Mouse (Mus musculus) liver, embryonic 11.5 days (tissue): ENCODE results near the gene Mmp14. TPM values are rescaled to one million over a fixed set of nuclear protein-coding genes. Genes with fewer than 3 reads are reported as not detected.
A peak's percentile ranks its signal among the peaks of the same experiment; 100 is the strongest.

Source experiments
- ATAC-seq: fragments of 200-750 bp; cut with Nextera tagmentation; replicated peaks from 2 replicates; pipeline ENCODE4 v1.8.0; 2017; ENCODE audit warnings: moderate number of reproducible peaks, mild to moderate bottlenecking, moderate TSS enrichment, moderate library complexity; ENCODE audit not compliant: low FRiP score
- DNase-seq: peaks from one replicate; pipeline ENCODE4 v3.0.0-alpha.2; 2017; ENCODE audit warnings: low spot score
- H3K27ac ChIP-seq: fragments of 300-500 bp; sonication (generic); 2 replicates; pipeline ENCODE4 v1.5.1; 2014; ENCODE audit warnings: mild to moderate bottlenecking, low read depth, low read length, control low read depth
- H3K27me3 ChIP-seq: fragments of 300-500 bp; sonication (generic); replicated peaks from 2 replicates; pipeline ENCODE4 v1.6.1; 2014; ENCODE audit warnings: low read length, mixed read lengths; ENCODE audit not compliant: control insufficient read depth, insufficient read depth
- H3K36me3 ChIP-seq: fragments of 300-500 bp; sonication (generic); 2 replicates; pipeline ENCODE4 v1.6.1; 2014; ENCODE audit warnings: mild to moderate bottlenecking, low read length, moderate library complexity, mixed read lengths; ENCODE audit not compliant: control insufficient read depth, insufficient read depth
- H3K4me1 ChIP-seq: fragments of 300-500 bp; sonication (generic); replicated peaks from 2 replicates; pipeline ENCODE4 v1.6.1; 2014; ENCODE audit warnings: low read length, mixed read lengths; ENCODE audit not compliant: control insufficient read depth, insufficient read depth
- H3K4me2 ChIP-seq: fragments of 300-500 bp; sonication (generic); 2 replicates; pipeline ENCODE4 v1.6.1; 2014; ENCODE audit warnings: mild to moderate bottlenecking, control low read depth, moderate library complexity
- H3K4me3 ChIP-seq: fragments of 300-500 bp; sonication (generic); 2 replicates; pipeline ENCODE4 v1.5.1; 2014; ENCODE audit warnings: low read depth, low read length, control low read depth
- H3K9ac ChIP-seq: fragments of 300-500 bp; sonication (generic); 2 replicates; pipeline ENCODE4 v1.6.1; 2014; ENCODE audit warnings: low read depth, low read length, control low read depth
- H3K9me3 ChIP-seq: fragments of 300-500 bp; sonication (generic); 2 replicates; pipeline ENCODE4 v1.6.1; 2016; ENCODE audit warnings: low read length, inconsistent platforms, mixed read lengths; ENCODE audit not compliant: control insufficient read depth
- WGBS: fragments of 180-500 bp; shearing (Covaris S2); extraction: QIAGEN DNeasy Blood & Tissue Kit; methylation state at CpG from one replicate; pipeline ENCODE4 v1.1.7; 2014; 5-methylcytosine and 5-hydroxymethylcytosine counted together
- polyA plus RNA-seq: library from polyadenylated mRNA; unstranded; fragments of >200 nt; fragmentation: Nextera tagmentation; extraction: Ambion mirVana; gene quantifications from 2 replicates; pipeline ENCODE4 v1.2.1, GENCODE M21; 2014

Mmp14 gene
- polyA plus RNA-seq, 1 experiment from 2014 or later: 57.6 TPM

GRCm38 (mm10) chr14:54471467-54471866 lies 40.1 kb downstream of the Mmp14 start:
- no peak overlapping the region for H3K4me3 ChIP-seq
- no peak overlapping the region for H3K27ac ChIP-seq
- no peak for ATAC-seq
- H3K9ac ChIP-seq: no peak overlapping the region
- peaks cover 7% of the 10 kb centered on the region for H3K4me1 ChIP-seq
- no peak overlapping the region for H3K4me2 ChIP-seq
- 75% methylated on average over 2 of the region's 2 CpGs for WGBS
- peaks cover 19% of the 10 kb centered on the region for H3K27me3 ChIP-seq
- H3K36me3 ChIP-seq: peaks cover 27% of the 10 kb centered on the region
- no peaks in the 10 kb centered on the region for H3K9me3 ChIP-seq
- DNase-seq: no peak

GRCm38 (mm10) chr14:54472671-54473070 lies 41.3 kb downstream of the Mmp14 start:
- no peak for ATAC-seq
- H3K4me3 ChIP-seq: no peak overlapping the region
- H3K27me3 ChIP-seq: peaks cover 30% of the 10 kb centered on the region
- H3K9me3 ChIP-seq: no peaks in the 10 kb centered on the region
- DNase-seq: no peak
- peaks cover 23% of the 10 kb centered on the region for H3K36me3 ChIP-seq
- H3K9ac ChIP-seq: no peak overlapping the region
- peaks cover 11% of the 10 kb centered on the region for H3K4me1 ChIP-seq
- WGBS: 75% methylated on average over 5 of the region's 5 CpGs
- H3K27ac ChIP-seq: no peak overlapping the region
- no peak overlapping the region for H3K4me2 ChIP-seq

GRCm38 (mm10) chr14:54474744-54475143 lies 43.3 kb downstream of the Mmp14 start:
- no peak overlapping the region for H3K4me2 ChIP-seq
- H3K9me3 ChIP-seq: no peaks in the 10 kb centered on the region
- DNase-seq: no peak
- WGBS: 78% methylated on average over 5 of the region's 5 CpGs
- H3K9ac ChIP-seq: no peak overlapping the region
- H3K4me3 ChIP-seq: no peak overlapping the region
- H3K4me1 ChIP-seq: peaks cover 11% of the 10 kb centered on the region
- H3K36me3 ChIP-seq: peaks cover 5% of the 10 kb centered on the region; the same call in 1 of the 2 replicates
- ATAC-seq: no peak
- peaks cover 51% of the 10 kb centered on the region for H3K27me3 ChIP-seq
- H3K27ac ChIP-seq: no peak overlapping the region

DNA sequence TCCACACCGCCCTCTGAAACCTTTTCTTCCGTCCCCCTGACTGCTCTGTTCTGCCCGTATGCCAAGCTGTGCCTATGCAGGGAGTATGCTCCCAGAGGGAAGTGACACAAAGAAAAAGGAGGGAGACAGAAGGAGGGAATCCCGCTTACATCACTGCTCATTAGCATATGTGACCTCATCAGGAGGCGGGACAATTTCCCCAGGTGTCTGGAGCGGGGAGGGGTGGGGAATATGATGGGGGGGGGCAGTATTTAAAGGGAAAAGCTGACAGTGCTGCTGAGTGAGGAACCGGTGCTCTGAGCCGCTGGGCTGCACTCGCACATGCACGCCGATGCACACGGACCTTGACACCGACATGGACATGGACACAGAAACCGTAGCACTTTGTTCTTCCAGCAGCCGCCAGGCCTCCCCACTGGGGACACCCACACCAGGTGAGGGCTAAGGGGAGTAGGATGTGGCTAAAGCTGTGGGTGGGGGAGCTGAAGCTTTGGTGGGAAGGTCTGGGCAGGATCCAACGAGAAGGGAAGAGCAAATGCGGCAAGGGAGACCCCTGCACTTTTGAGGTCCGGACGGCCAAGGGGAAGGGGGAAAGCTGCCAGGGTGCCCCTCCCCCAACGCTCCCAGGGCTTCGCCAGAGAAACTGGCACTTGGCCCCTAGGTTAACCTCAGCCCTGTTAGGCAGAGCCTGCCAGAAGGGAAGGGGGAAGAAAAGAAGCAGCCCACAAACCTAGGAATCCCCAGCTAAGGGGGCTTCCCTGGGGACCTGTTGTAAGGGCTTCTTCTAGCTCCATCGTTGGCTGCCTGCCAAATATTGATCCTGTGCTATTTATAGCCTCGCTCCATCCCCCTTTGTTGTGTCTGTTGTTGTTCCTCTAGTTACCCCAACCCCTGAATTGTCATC lies 44.8 kb downstream of the Mmp14 start, which contains the start of gene Rem2:
Gene Rem2 (plus strand): TSS at position 160 of the 904 bp plus-strand sequence.
- DNase-seq: peak; percentile 42
- no peaks in the 10 kb centered on the region for H3K9me3 ChIP-seq

GRCm38 (mm10) chr14:54477172-54477909 lies 45.9 kb downstream of the Mmp14 start:
- ATAC-seq (no peak), DNase-seq (no peak)
- no peak overlapping the region for H3K4me3 ChIP-seq
- H3K9ac ChIP-seq: no peak overlapping the region
- no peaks in the 10 kb centered on the region for H3K9me3 ChIP-seq
- H3K27me3 ChIP-seq: peaks cover 69% of the 10 kb centered on the region
- H3K27ac ChIP-seq: no peak overlapping the region
- WGBS: 69% methylated on average over 15 of the region's 15 CpGs
- H3K4me1 ChIP-seq: peaks cover 9% of the 10 kb centered on the region
- H3K4me2 ChIP-seq: 0 out of 2 replicates have a peak overlapping the region, but pooled peaks have one; percentile 75
- H3K36me3 ChIP-seq: no peaks in the 10 kb centered on the region

More for the DNA sequence above, 44.8 kb downstream of the Mmp14 start, which contains the start of gene Rem2:
- Histone ChIP-seq H3K4me2 (peak within 1 kb of the TSS; percentile 75), H3K27ac (no peak within 1 kb of the TSS), H3K9ac (peak within 1 kb of the TSS; percentile 53; the same call in 1 of the 2 replicates), H3K27me3 (peaks cover 65% of the 10 kb centered on the region), H3K4me1 (peaks cover 10% of the 10 kb centered on the region), H3K36me3 (no peaks in the 10 kb centered on the region), H3K4me3 (peak within 1 kb of the TSS; percentile 49)
- WGBS: 3% methylated on average over 23 of the region's 23 CpGs
- ATAC-seq: no peak

GRCm38 (mm10) chr14:54479451-54479920 lies 48.1 kb downstream of the Mmp14 start:
- no peaks in the 10 kb centered on the region for H3K9me3 ChIP-seq
- peak overlapping the region; percentile 43 for H3K4me3 ChIP-seq
- no peak overlapping the region for H3K27ac ChIP-seq
- no peak; the same call in 1 of the 2 replicates for ATAC-seq
- WGBS: 2% methylated on average over 40 of the region's 40 CpGs
- peak overlapping the region; percentile 73 for H3K4me2 ChIP-seq
- peaks cover 69% of the 10 kb centered on the region for H3K27me3 ChIP-seq
- H3K36me3 ChIP-seq: no peaks in the 10 kb centered on the region
- peaks cover 9% of the 10 kb centered on the region for H3K4me1 ChIP-seq
- no peak for DNase-seq
- H3K9ac ChIP-seq: no peak overlapping the region

GRCm38 (mm10) chr14:54480673-54481072 lies 49.3 kb downstream of the Mmp14 start:
- no peak for ATAC-seq
- Histone ChIP-seq H3K9ac (no peak overlapping the region), H3K27me3 (peaks cover 58% of the 10 kb centered on the region), H3K27ac (no peak overlapping the region), H3K4me1 (peaks cover 9% of the 10 kb centered on the region), H3K9me3 (no peaks in the 10 kb centered on the region), H3K4me3 (no peak overlapping the region), H3K4me2 (no peak overlapping the region), H3K36me3 (no peaks in the 10 kb centered on the region)
- DNase-seq: no peak
- WGBS: 70% methylated on average over 6 of the region's 6 CpGs

DNA sequence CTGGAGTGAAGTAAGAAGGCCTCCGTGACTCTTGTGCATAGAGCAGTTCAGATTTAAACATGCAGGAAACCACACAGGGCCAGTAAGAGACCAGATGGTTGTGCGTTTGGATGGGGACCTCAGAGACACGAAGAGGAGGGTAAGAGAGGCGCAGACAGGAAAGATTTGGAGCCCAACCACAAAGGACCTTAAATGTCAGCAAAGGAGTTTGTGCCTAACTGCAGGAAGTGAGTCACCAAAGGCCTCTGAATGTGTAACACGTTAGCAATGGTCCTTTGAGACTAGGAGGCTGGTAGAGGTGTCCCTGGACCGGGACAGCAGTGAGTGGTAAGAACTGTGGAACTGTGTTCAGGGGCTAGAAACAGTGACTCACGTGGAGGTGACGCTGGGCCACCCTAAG lies 50.0 kb downstream of the Mmp14 start:
- Histone ChIP-seq H3K4me2 (no peak overlapping the region), H3K27me3 (peaks cover 51% of the 10 kb centered on the region), H3K4me1 (peaks cover 4% of the 10 kb centered on the region), H3K4me3 (no peak overlapping the region), H3K36me3 (no peaks in the 10 kb centered on the region), H3K27ac (no peak overlapping the region), H3K9ac (no peak overlapping the region), H3K9me3 (no peaks in the 10 kb centered on the region)
- no peak for ATAC-seq
- 53% methylated on average over 8 of the region's 8 CpGs for WGBS
- DNase-seq: no peak
